Mouse (Mus musculus) erythroblast, embryonic 14.5 days (primary cell): Measurements from ENCODE around the gene Vps72.

Experiments
- GATA1 ChIP-seq: IDR thresholded peaks from 2 replicates; pipeline ENCODE4 v1.6.1; 2012; ENCODE audit warnings: low read length, inconsistent platforms, mixed read lengths
- TAL1 ChIP-seq: IDR thresholded peaks from 3 replicates; pipeline ENCODE4 v1.6.1; 2012; ENCODE audit warnings: low read length, inconsistent platforms, mixed read lengths

DNA sequence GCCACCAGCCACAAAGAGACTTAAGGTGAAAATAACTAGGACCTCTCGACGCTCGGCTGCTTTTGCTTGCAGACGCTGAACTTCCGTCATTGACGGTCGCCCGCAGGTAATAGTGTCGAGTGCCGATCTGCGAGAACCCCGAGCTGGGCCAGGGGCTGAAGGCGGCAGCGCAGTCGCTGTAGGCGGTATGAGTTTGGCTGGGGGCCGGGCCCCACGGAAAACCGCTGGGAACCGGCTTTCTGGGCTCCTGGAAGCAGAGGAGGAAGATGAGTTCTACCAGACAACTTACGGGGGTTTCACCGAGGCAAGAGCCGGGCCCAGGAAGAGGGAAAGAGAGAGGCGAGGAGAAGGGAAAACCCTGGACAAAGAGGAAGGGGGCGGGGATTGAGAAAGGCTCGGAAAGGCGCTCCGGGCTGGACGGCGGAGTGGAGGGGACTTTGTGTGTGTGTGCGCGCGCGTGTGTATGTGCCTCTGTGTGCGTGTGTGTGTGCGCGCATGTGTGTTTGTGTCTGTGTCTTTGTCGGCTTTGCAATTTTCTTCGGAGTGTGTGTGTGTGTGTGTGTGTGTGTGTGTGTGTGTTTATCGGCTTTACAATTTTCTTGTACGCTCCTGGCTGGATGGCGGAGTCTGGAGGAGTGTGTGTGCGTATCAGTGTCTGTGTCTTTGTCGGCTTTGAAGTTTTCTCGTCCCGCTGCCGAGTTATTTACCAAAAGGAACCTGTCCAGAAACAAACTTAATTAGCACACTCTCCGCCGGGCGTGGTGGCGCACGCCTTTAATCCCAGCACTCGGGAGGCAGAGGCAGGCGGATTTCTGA is at the start of gene Vps72:
- TF ChIP-seq TAL1: no peak
- no peak for TF ChIP-seq GATA1
